Mouse (Mus musculus) CH12.LX (cell line): Measurements from ENCODE around the gene Meaf6. TPM values are rescaled to one million over a fixed set of nuclear protein-coding genes. Genes with fewer than 3 reads are reported as not detected.

Experiments used
- DNase-seq: peaks from one replicate; pipeline ENCODE4 v3.0.0-alpha.2; 2013; ENCODE audit errors: extremely low read depth
- H3K27ac ChIP-seq: 2 replicates; pipeline ENCODE4 v1.5.1; 2012; ENCODE audit warnings: low read depth, mild to moderate bottlenecking, control low read depth, moderate library complexity; ENCODE audit not compliant: insufficient read depth
- H3K27me3 ChIP-seq: replicated peaks from 2 replicates; pipeline ENCODE3; 2012; ENCODE audit warnings: inconsistent platforms
- H3K36me3 ChIP-seq, 2 experiments: replicated peaks in 1 of 2; 2 replicates each; pipeline versions ENCODE3 to v1.6.1; 2012; ENCODE audit warnings: inconsistent platforms in 1 of 2, low read length in 1 of 2, mild to moderate bottlenecking in 1 of 2, mixed read lengths in 1 of 2, moderate library complexity in 1 of 2; ENCODE audit not compliant: control insufficient read depth in 1 of 2, insufficient read depth in 1 of 2
- H3K4me1 ChIP-seq, 2 experiments: 2 replicates each; pipeline ENCODE4 v1.6.1; 2012; ENCODE audit warnings: inconsistent platforms in 1 of 2, moderate library complexity in 1 of 2; ENCODE audit not compliant: insufficient read depth in 2 of 2, control insufficient read depth in 1 of 2
- H3K4me2 ChIP-seq: 2 replicates; pipeline ENCODE4 v1.6.1; 2012; ENCODE audit warnings: low read depth, mild to moderate bottlenecking, control low read depth; ENCODE audit not compliant: poor library complexity, insufficient read depth, severe bottlenecking
- H3K4me3 ChIP-seq, 3 experiments: fragments of 150-350 bp in 1 of 3; sonication (generic) in 1 of 3; replicated peaks in 1 of 3; 2 replicates each; pipeline versions ENCODE3 to v1.5.1; 2011 to 2012; ENCODE audit warnings: low read depth in 2 of 3, low read length in 2 of 3, mild to moderate bottlenecking in 2 of 3, moderate library complexity in 2 of 3, control low read depth in 1 of 3, improper control_type of control experiment in 1 of 3, inconsistent platforms in 1 of 3, mixed read lengths in 1 of 3; ENCODE audit not compliant: poor library complexity in 1 of 3
- H3K79me2 ChIP-seq: replicated peaks from 2 replicates; pipeline ENCODE4 v1.6.1; 2012; ENCODE audit warnings: mild to moderate bottlenecking, moderate library complexity; ENCODE audit not compliant: control insufficient read depth, poor library complexity, insufficient read depth, severe bottlenecking; ENCODE audit errors: extremely low read depth
- H3K9ac ChIP-seq: 2 replicates; pipeline ENCODE4 v1.6.1; 2012; ENCODE audit warnings: low read depth, mild to moderate bottlenecking, control low read depth, moderate library complexity; ENCODE audit not compliant: insufficient read depth
- H3K9me3 ChIP-seq: replicated peaks from 2 replicates; pipeline ENCODE3; 2012; ENCODE audit warnings: low read length, inconsistent platforms, mixed read lengths
- BHLHE40 ChIP-seq: IDR thresholded peaks from 2 replicates; pipeline ENCODE4 v1.6.1; 2011; ENCODE audit warnings: mild to moderate bottlenecking, low read depth, low read length, improper control_type of control experiment
- CHD1 ChIP-seq: IDR thresholded peaks from 2 replicates; pipeline ENCODE4 v1.6.1; 2012; ENCODE audit warnings: low read depth, low read length, improper control_type of control experiment, inconsistent platforms
- CHD2 ChIP-seq: IDR thresholded peaks from 2 replicates; pipeline ENCODE4 v1.6.1; 2011; ENCODE audit warnings: low read length, improper control_type of control experiment
- CTCF ChIP-seq, 2 experiments: IDR thresholded peaks in 1 of 2; conservative IDR thresholded peaks in 1 of 2; 2 replicates each; pipeline ENCODE4 v1.5.1; 2011 to 2012; ENCODE audit warnings: low read depth in 2 of 2, low read length in 2 of 2, improper control_type of control experiment in 1 of 2, inconsistent platforms in 1 of 2, mild to moderate bottlenecking in 1 of 2, moderate library complexity in 1 of 2
- E2F4 ChIP-seq: IDR thresholded peaks from 2 replicates; pipeline ENCODE4 v1.6.1; 2011; ENCODE audit warnings: low read depth, low read length, improper control_type of control experiment; ENCODE audit not compliant: insufficient replicate concordance
- ETS1 ChIP-seq: conservative IDR thresholded peaks from 2 replicates; pipeline ENCODE4 v1.6.1; 2012; ENCODE audit warnings: low read depth, mild to moderate bottlenecking, inconsistent platforms, low read length, improper control_type of control experiment, moderate library complexity
- IRF4 ChIP-seq: IDR thresholded peaks from 2 replicates; pipeline ENCODE4 v1.6.1; 2014; ENCODE audit warnings: low read depth, mild to moderate bottlenecking, inconsistent platforms, low read length, improper control_type of control experiment
- JUND ChIP-seq: conservative IDR thresholded peaks from 2 replicates; pipeline ENCODE4 v1.6.1; 2011; ENCODE audit warnings: low read depth, low read length, improper control_type of control experiment
- KAT2A ChIP-seq: IDR thresholded peaks from 2 replicates; pipeline ENCODE4 v1.6.1; 2012; ENCODE audit warnings: low read length, improper control_type of control experiment, inconsistent platforms; ENCODE audit not compliant: insufficient replicate concordance
- MAFK ChIP-seq: IDR thresholded peaks from 2 replicates; pipeline ENCODE4 v1.6.1; 2011; ENCODE audit warnings: low read length, improper control_type of control experiment; ENCODE audit not compliant: insufficient replicate concordance
- MAX ChIP-seq: IDR thresholded peaks from 2 replicates; pipeline ENCODE4 v1.6.1; 2011; ENCODE audit warnings: low read length, improper control_type of control experiment
- MAZ ChIP-seq: IDR thresholded peaks from 2 replicates; pipeline ENCODE4 v1.6.1; 2012; ENCODE audit warnings: low read depth, mild to moderate bottlenecking, inconsistent platforms, low read length, improper control_type of control experiment, moderate library complexity
- MEF2A ChIP-seq: IDR thresholded peaks from 2 replicates; pipeline ENCODE4 v1.6.1; 2014; ENCODE audit warnings: low read depth, mild to moderate bottlenecking, inconsistent platforms, low read length, improper control_type of control experiment, borderline replicate concordance
- MYC ChIP-seq: IDR thresholded peaks from 2 replicates; pipeline ENCODE4 v1.6.1; 2011; ENCODE audit warnings: low read depth, mild to moderate bottlenecking, improper control_type of control experiment, low read length
- NELFE ChIP-seq: IDR thresholded peaks from 2 replicates; pipeline ENCODE4 v1.6.1; 2011; ENCODE audit warnings: low read depth, low read length, improper control_type of control experiment
- NRF1 ChIP-seq: IDR thresholded peaks from 2 replicates; pipeline ENCODE4 v1.6.1; 2014; ENCODE audit warnings: low read depth, mild to moderate bottlenecking, inconsistent platforms, low read length, improper control_type of control experiment, moderate library complexity
- PAX5 ChIP-seq: IDR thresholded peaks from 2 replicates; pipeline ENCODE4 v1.6.1; 2012; ENCODE audit warnings: low read length, inconsistent platforms, mixed read lengths
- POLR2AphosphoS2 ChIP-seq: IDR thresholded peaks from 2 replicates; pipeline ENCODE4 v1.6.1; 2011; ENCODE audit warnings: low read depth, low read length, improper control_type of control experiment
- RAD21 ChIP-seq: IDR thresholded peaks from 2 replicates; pipeline ENCODE4 v1.6.1; 2011; ENCODE audit warnings: low read depth, mild to moderate bottlenecking, low read length, improper control_type of control experiment, moderate library complexity
- SIN3A ChIP-seq: IDR thresholded peaks from 2 replicates; pipeline ENCODE4 v1.6.1; 2012; ENCODE audit warnings: low read length, improper control_type of control experiment, inconsistent platforms
- SMC3 ChIP-seq: IDR thresholded peaks from 2 replicates; pipeline ENCODE4 v1.6.1; 2011; ENCODE audit warnings: low read depth, low read length, improper control_type of control experiment
- TCF12 ChIP-seq: IDR thresholded peaks from 2 replicates; pipeline ENCODE4 v1.6.1; 2014; ENCODE audit warnings: low read depth, mild to moderate bottlenecking, inconsistent platforms, low read length, improper control_type of control experiment
- USF1 ChIP-seq: IDR thresholded peaks from 2 replicates; pipeline ENCODE4 v1.6.1; 2014; ENCODE audit warnings: low read depth, mild to moderate bottlenecking, inconsistent platforms, low read length, improper control_type of control experiment
- ZC3H11A ChIP-seq: IDR thresholded peaks from 2 replicates; pipeline ENCODE4 v1.6.1; 2012; ENCODE audit warnings: low read depth, mild to moderate bottlenecking, inconsistent platforms, low read length, improper control_type of control experiment
- ZKSCAN1 ChIP-seq: IDR thresholded peaks from 2 replicates; pipeline ENCODE4 v1.6.1; 2012; ENCODE audit warnings: low read depth, inconsistent platforms, low read length, improper control_type of control experiment, borderline replicate concordance
- ZMIZ1 ChIP-seq: IDR thresholded peaks from 2 replicates; pipeline ENCODE4 v1.6.1; 2012; ENCODE audit warnings: low read depth, mild to moderate bottlenecking, inconsistent platforms, low read length, improper control_type of control experiment
- ZNF384 ChIP-seq: IDR thresholded peaks from 2 replicates; pipeline ENCODE4 v1.6.1; 2012; ENCODE audit warnings: low read depth, low read length, improper control_type of control experiment, inconsistent platforms
- dilution Hi-C: fragments of 300-500 bp; cut with MboI; formaldehyde crosslinking; loops from 2 replicates; pipeline ENCODE4 v1.14.3; 2020; ENCODE audit warnings: low sequenced_read_pairs; ENCODE audit not compliant: extremely low pct_unique_long_range_greater_than_20kb, extremely low pct_ligation_motif_present
- in situ Hi-C: fragments of 300-500 bp; cut with MboI; formaldehyde crosslinking; loops from 3 replicates; pipeline ENCODE4 v1.14.3; 2019; ENCODE audit warnings: low sequenced_read_pairs, low pct_ligation_motif_present, low pct_unique_long_range_greater_than_20kb, mixed read lengths
- polyA plus RNA-seq: library from polyadenylated mRNA; unstranded; fragments of >175 nt; gene quantifications from 2 replicates; pipeline ENCODE4 v1.2.1, GENCODE M21; 2012; ENCODE audit warnings: low read depth; ENCODE audit not compliant: insufficient read length
- total RNA-seq, 2 experiments: library from RNA; depleted of rRNA; stranded (reverse); fragments of 300-350 nt in 1 of 2; fragments of >200 nt in 1 of 2; gene quantifications; 2 replicates each; pipeline ENCODE4 v1.2.3; 2012 to 2014

Gene Meaf6
- total and polyA plus RNA-seq, 3 experiments = 26.4 to 52.8 (median 29.3) TPM

DNA sequence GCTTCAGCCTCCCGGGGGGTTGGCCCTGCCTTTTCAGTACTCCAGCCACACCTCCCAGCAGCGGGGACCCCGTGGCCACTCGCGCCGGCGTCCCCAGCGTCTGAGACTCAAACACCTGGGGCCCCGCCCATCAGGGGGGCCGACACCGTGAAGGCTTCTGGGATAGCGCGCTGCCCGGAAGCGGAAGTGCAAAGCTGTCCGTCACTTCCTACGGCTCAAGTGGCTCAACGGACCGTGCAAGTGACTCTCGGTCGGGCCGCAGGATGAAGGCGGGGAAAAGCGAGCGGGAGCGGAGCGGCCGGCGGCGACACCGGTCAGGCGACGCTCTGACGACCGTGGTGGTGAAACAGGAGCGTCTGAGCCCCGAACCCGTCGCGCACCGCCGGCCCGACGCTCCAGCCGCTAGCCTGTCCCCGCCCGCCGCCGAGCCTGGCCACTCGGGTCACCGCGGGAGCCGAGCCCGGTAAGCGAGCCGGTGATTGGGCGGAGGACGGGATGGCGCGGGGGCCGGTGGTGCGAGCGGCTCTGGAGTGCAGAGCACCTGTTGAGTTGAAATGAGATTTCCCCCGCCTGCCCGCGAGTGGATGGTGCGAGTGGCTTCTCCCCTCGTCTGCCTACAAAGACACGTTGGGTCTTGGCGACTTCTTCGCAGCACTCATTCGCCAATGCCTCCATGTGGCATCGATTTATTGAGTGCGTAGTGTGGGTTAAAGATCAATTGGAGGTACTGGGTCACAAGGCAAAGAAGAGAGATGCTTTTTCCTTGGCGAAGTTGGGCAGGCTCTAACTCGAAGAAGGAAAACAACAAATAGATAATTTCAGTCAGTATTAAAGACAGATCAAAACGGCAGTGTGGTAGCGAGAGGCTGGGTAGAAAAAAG lies 18.2 kb upstream of the Meaf6 start, which contains the start of gene Snip1 (continued):
- TF ChIP-seq IRF4 (peak; percentile 63; the same call in 1 of the 2 replicates), MAX (peak; percentile 73; the same call in 1 of the 2 replicates)
- TF ChIP-seq, all 38 proteins: peak for 23

DNA sequence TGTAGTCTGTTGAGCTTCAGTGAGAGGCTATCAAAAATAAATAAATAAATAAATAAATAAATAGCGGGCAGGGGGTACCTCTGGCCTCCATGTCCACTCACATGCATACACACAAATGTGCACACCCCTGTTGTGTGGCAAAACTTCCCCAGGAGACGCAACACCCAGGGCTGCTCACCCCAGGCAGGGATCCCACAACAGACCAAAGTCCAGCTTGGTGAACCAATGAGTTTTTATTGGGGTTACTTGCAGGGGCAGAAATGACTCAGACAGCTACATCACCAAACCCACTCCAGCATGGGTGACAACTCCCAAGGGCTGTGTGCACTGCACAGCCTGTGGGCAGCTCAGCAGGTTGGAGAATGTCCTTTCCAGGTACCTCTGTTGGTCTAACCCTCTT lies 7.2 kb upstream of the Meaf6 start:
- H3K4me1 ChIP-seq = peaks cover 0 to 2% of the 10 kb centered on the region in 2 experiments; a peak in 2 of 4 replicates
- dilution Hi-C loops = no loop called here

DNA sequence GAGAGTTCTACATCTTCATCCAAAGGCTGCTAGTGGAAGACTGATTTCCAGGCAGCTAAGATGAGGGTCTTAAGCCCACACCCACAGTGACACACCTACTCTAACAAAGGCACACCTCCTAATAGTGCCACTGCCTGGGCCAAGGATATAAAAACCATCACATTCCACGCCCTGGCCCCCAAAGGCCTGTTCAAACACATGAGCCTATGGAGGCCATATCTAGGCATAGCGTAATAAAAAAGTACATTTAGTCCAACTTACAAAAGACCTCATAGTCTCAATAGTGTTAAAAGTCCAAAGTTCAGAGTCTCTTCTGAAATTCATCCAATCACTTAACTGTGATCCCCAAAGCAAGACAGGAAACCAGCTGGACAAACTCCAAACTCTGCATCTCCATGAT lies 6.2 kb upstream of the Meaf6 start:
- H3K79me2 ChIP-seq = peaks cover 3% of the 10 kb centered on the region; the same call in 1 of the 2 replicates
- DNase-seq = no peak
- dilution Hi-C loops = no loop called here
- peaks cover 29 to 61% of the 10 kb centered on the region in 2 experiments for H3K36me3 ChIP-seq
- TF ChIP-seq MAZ (no peak), ETS1 (no peak), CTCF (conservative IDR thresholded peaks at IDR 0.05 in 1 of 2, IDR thresholded peaks at IDR 0.05 in 1 of 2; ENCODE audit: low read depth in 2 of 2, low read length in 2 of 2) (no peak), USF1 (no peak), KAT2A (no peak), NRF1 (no peak), JUND (no peak), NELFE (no peak), BHLHE40 (no peak), ZC3H11A (no peak), SMC3 (no peak), CHD2 (no peak), MAFK (no peak), TCF12 (no peak), PAX5 (no peak), MYC (no peak), ZNF384 (no peak), ZMIZ1 (no peak), RAD21 (no peak), CHD1 (no peak)
- H3K9me3 ChIP-seq = peaks cover 4% of the 10 kb centered on the region
- peaks cover 2 to 10% of the 10 kb centered on the region in 2 experiments; a peak in 2 of 4 replicates for H3K4me1 ChIP-seq
- in situ Hi-C loops = no loop called here
- H3K4me2 ChIP-seq = no peak overlapping the region
- no peak overlapping the region for H3K27ac ChIP-seq
- H3K27me3 ChIP-seq = no peaks in the 10 kb centered on the region
- no peak overlapping the region for H3K9ac ChIP-seq
- H3K4me3 ChIP-seq = no peak overlapping the region

More for the DNA sequence above, 7.2 kb upstream of the Meaf6 start:
- in situ Hi-C loops = no loop called here
- TF ChIP-seq MYC (no peak), SIN3A (no peak), RAD21 (no peak), MAZ (no peak), KAT2A (no peak), POLR2AphosphoS2 (no peak), CTCF (conservative IDR thresholded peaks at IDR 0.05 in 1 of 2, IDR thresholded peaks at IDR 0.05 in 1 of 2; ENCODE audit: low read depth in 2 of 2, low read length in 2 of 2) (no peak), ZKSCAN1 (no peak), E2F4 (no peak), MEF2A (no peak)
- Histone ChIP-seq H3K4me2 (no peak overlapping the region), H3K27me3 (no peaks in the 10 kb centered on the region), H3K4me3 (no peak overlapping the region), H3K79me2 (no peaks in the 10 kb centered on the region; the same call in 1 of the 2 replicates), H3K27ac (no peak overlapping the region), H3K9ac (no peak overlapping the region), H3K9me3 (peaks cover 4% of the 10 kb centered on the region), H3K36me3 (peaks cover 38 to 71% of the 10 kb centered on the region in 2 experiments)
- no peak for DNase-seq
